Mouse (Mus musculus) MEL (cell line): Measurements from ENCODE around the gene Akirin2. TPM values are rescaled to one million over a fixed set of nuclear protein-coding genes. Genes with fewer than 3 reads are reported as not detected.

ENCODE experiments used
- DNase-seq: peaks from one replicate; pipeline ENCODE4 v3.0.0; 2011; ENCODE audit warnings: low read depth, low spot score
- H3K27ac ChIP-seq: 2 replicates; pipeline ENCODE4 v1.5.1; 2012; ENCODE audit warnings: low read depth, mild to moderate bottlenecking, control low read depth, low read length, moderate library complexity; ENCODE audit not compliant: control insufficient read depth
- H3K27me3 ChIP-seq, 2 experiments: fragments of 150-350 bp in 1 of 2; sonication (generic) in 1 of 2; 2 replicates each; pipeline ENCODE4 v1.6.1; 2012; ENCODE audit warnings: low read length in 2 of 2, mild to moderate bottlenecking in 2 of 2, improper control_type of control experiment in 1 of 2, moderate library complexity in 1 of 2; ENCODE audit not compliant: insufficient read depth in 2 of 2, control insufficient read depth in 1 of 2
- H3K36me3 ChIP-seq, 2 experiments: 2 replicates each; pipeline ENCODE4 v1.6.1; 2012 to 2014; ENCODE audit warnings: low read length in 2 of 2, improper control_type of control experiment in 1 of 2, inconsistent platforms in 1 of 2, mild to moderate bottlenecking in 1 of 2; ENCODE audit not compliant: insufficient read depth in 2 of 2, control insufficient read depth in 1 of 2
- H3K4me1 ChIP-seq, 2 experiments: fragments of 150-350 bp in 1 of 2; sonication (generic) in 1 of 2; 2 replicates each; pipeline ENCODE4 v1.6.1; 2012; ENCODE audit warnings: low read length in 2 of 2, improper control_type of control experiment in 1 of 2, mild to moderate bottlenecking in 1 of 2; ENCODE audit not compliant: insufficient read depth in 2 of 2, control insufficient read depth in 1 of 2
- H3K4me3 ChIP-seq, 2 experiments: fragments of 150-350 bp in 1 of 2; sonication (generic) in 1 of 2; 2 replicates each; pipeline ENCODE4 v1.5.1; 2012; ENCODE audit warnings: low read depth in 2 of 2, low read length in 2 of 2, mild to moderate bottlenecking in 2 of 2, moderate library complexity in 2 of 2, control low read depth in 1 of 2, improper control_type of control experiment in 1 of 2; ENCODE audit not compliant: control insufficient read depth in 1 of 2, insufficient read depth in 1 of 2
- H3K79me2 ChIP-seq: 2 replicates; pipeline ENCODE4 v1.6.1; 2012; ENCODE audit warnings: mild to moderate bottlenecking, low read length, moderate library complexity; ENCODE audit not compliant: control insufficient read depth, poor library complexity, insufficient read depth
- H3K9ac ChIP-seq: 2 replicates; pipeline ENCODE4 v1.6.1; 2012; ENCODE audit warnings: low read depth, mild to moderate bottlenecking, control low read depth, low read length, moderate library complexity; ENCODE audit not compliant: control insufficient read depth, poor library complexity, severe bottlenecking
- H3K9me3 ChIP-seq: fragments of 150-350 bp; sonication (generic); replicated peaks from 2 replicates; pipeline ENCODE4 v1.6.1; 2012; ENCODE audit warnings: mild to moderate bottlenecking, low read length, improper control_type of control experiment, moderate library complexity; ENCODE audit not compliant: insufficient read depth
- BHLHE40 ChIP-seq: IDR thresholded peaks from 2 replicates; pipeline ENCODE4 v1.6.1; 2012; ENCODE audit warnings: low read depth, mild to moderate bottlenecking, inconsistent platforms, low read length, improper control_type of control experiment, borderline replicate concordance
- CHD2 ChIP-seq: IDR thresholded peaks from 2 replicates; pipeline ENCODE4 v1.6.1; 2011; ENCODE audit warnings: low read length, improper control_type of control experiment
- CTCF ChIP-seq, 3 experiments: IDR thresholded peaks in 2 of 3; conservative IDR thresholded peaks in 1 of 3; 2 replicates each; pipeline ENCODE4 v1.5.1; 2011 to 2012; ENCODE audit warnings: low read length in 3 of 3, low read depth in 2 of 3, mild to moderate bottlenecking in 2 of 3, improper control_type of control experiment in 1 of 3, inconsistent platforms in 1 of 3, mixed read lengths in 1 of 3, moderate library complexity in 1 of 3; ENCODE audit not compliant: control insufficient read depth in 1 of 3, insufficient read depth in 1 of 3, poor library complexity in 1 of 3, severe bottlenecking in 1 of 3
- E2F4 ChIP-seq: IDR thresholded peaks from 2 replicates; pipeline ENCODE4 v1.6.1; 2011; ENCODE audit warnings: low read depth, low read length, improper control_type of control experiment, borderline replicate concordance
- EP300 ChIP-seq, 2 experiments: IDR thresholded peaks; 2 replicates each; pipeline ENCODE4 v1.6.1; 2011; ENCODE audit warnings: improper control_type of control experiment in 2 of 2, low read length in 2 of 2, low read depth in 1 of 2, mild to moderate bottlenecking in 1 of 2
- GABPA ChIP-seq: IDR thresholded peaks from 2 replicates; pipeline ENCODE4 v1.6.1; 2012; ENCODE audit warnings: low read depth, mild to moderate bottlenecking, inconsistent platforms, low read length, improper control_type of control experiment, moderate library complexity
- GATA1 ChIP-seq: IDR thresholded peaks from 2 replicates; pipeline ENCODE4 v1.6.1; 2011; ENCODE audit warnings: low read depth, low read length, improper control_type of control experiment
- KAT2A ChIP-seq: conservative IDR thresholded peaks from 2 replicates; pipeline ENCODE4 v1.6.1; 2012; ENCODE audit warnings: low read depth, low read length, improper control_type of control experiment, inconsistent platforms
- MEF2A ChIP-seq: IDR thresholded peaks from 2 replicates; pipeline ENCODE4 v1.6.1; 2014; ENCODE audit warnings: low read depth, mild to moderate bottlenecking, inconsistent platforms, low read length, improper control_type of control experiment; ENCODE audit not compliant: poor library complexity, insufficient replicate concordance, severe bottlenecking; ENCODE audit errors: extremely low read depth
- MXI1 ChIP-seq: IDR thresholded peaks from 2 replicates; pipeline ENCODE4 v1.6.1; 2011; ENCODE audit warnings: mild to moderate bottlenecking, low read depth, low read length, improper control_type of control experiment
- NELFE ChIP-seq: IDR thresholded peaks from 2 replicates; pipeline ENCODE4 v1.6.1; 2011; ENCODE audit warnings: low read depth, low read length, improper control_type of control experiment
- NRF1 ChIP-seq: IDR thresholded peaks from 2 replicates; pipeline ENCODE4 v1.6.1; 2014; ENCODE audit warnings: low read depth, mild to moderate bottlenecking, inconsistent platforms, low read length, improper control_type of control experiment, moderate library complexity; ENCODE audit not compliant: poor library complexity, insufficient read depth, severe bottlenecking
- POLR2A ChIP-seq, 2 experiments: IDR thresholded peaks; 2 replicates each; pipeline ENCODE4 v1.6.1; 2011 to 2012; ENCODE audit warnings: low read length in 2 of 2, mild to moderate bottlenecking in 2 of 2, control low read depth in 1 of 2, improper control_type of control experiment in 1 of 2, low read depth in 1 of 2, moderate library complexity in 1 of 2; ENCODE audit not compliant: control insufficient read depth in 1 of 2, insufficient read depth in 1 of 2, poor library complexity in 1 of 2
- POLR2AphosphoS2 ChIP-seq: IDR thresholded peaks from 2 replicates; pipeline ENCODE4 v1.6.1; 2011; ENCODE audit warnings: low read length, improper control_type of control experiment
- RAD21 ChIP-seq: IDR thresholded peaks from 2 replicates; pipeline ENCODE4 v1.6.1; 2011; ENCODE audit warnings: mild to moderate bottlenecking, low read depth, low read length, improper control_type of control experiment
- RCOR1 ChIP-seq: IDR thresholded peaks from 2 replicates; pipeline ENCODE4 v1.6.1; 2012; ENCODE audit warnings: low read depth, mild to moderate bottlenecking, inconsistent platforms, low read length, improper control_type of control experiment
- SMC3 ChIP-seq: IDR thresholded peaks from 2 replicates; pipeline ENCODE4 v1.6.1; 2011; ENCODE audit warnings: low read depth, low read length, improper control_type of control experiment
- TBP ChIP-seq: IDR thresholded peaks from 2 replicates; pipeline ENCODE4 v1.8.0; 2011; ENCODE audit warnings: low read depth, low read length, improper control_type of control experiment
- UBTF ChIP-seq: IDR thresholded peaks from 2 replicates; pipeline ENCODE4 v1.6.1; 2012; ENCODE audit warnings: low read depth, mild to moderate bottlenecking, inconsistent platforms, low read length, improper control_type of control experiment, moderate library complexity, borderline replicate concordance; ENCODE audit not compliant: insufficient read depth
- USF1 ChIP-seq: IDR thresholded peaks from 2 replicates; pipeline ENCODE4 v1.6.1; 2014; ENCODE audit warnings: low read depth, mild to moderate bottlenecking, inconsistent platforms, low read length, improper control_type of control experiment, moderate library complexity
- ZKSCAN1 ChIP-seq: IDR thresholded peaks from 2 replicates; pipeline ENCODE4 v1.6.1; 2012; ENCODE audit warnings: low read depth, mild to moderate bottlenecking, inconsistent platforms, low read length, improper control_type of control experiment, moderate library complexity
- ZNF384 ChIP-seq: IDR thresholded peaks from 2 replicates; pipeline ENCODE4 v1.6.1; 2012; ENCODE audit warnings: low read depth, mild to moderate bottlenecking, inconsistent platforms, low read length, improper control_type of control experiment
- polyA plus RNA-seq, 2 experiments: library from polyadenylated mRNA; stranded (reverse) in 1 of 2; unstranded in 1 of 2; fragments of >175 nt in 1 of 2; fragments of >200 nt in 1 of 2; gene quantifications; 2 replicates each; pipeline versions ENCODE4 v1.2.1 to v1.2.4; 2012; ENCODE audit warnings: low replicate concordance in 2 of 2, low read depth in 1 of 2; ENCODE audit not compliant: insufficient read length in 2 of 2, insufficient read depth in 1 of 2, missing spikeins in 1 of 2
- total RNA-seq: library from RNA; depleted of rRNA; stranded (reverse); fragments of 300-350 nt; gene quantifications from 2 replicates; pipeline ENCODE4 v1.2.3, GENCODE M21; 2012

Akirin2 gene
- total and polyA plus RNA-seq, 3 experiments, result 23.4 to 45.8 TPM; not detected in 1

- Histone ChIP-seq H3K4me3 (no peak overlapping the region), H3K4me1 (peaks cover 5 to 20% of the 10 kb centered on the region in 2 experiments; a peak in 3 of 4 replicates), H3K27me3 (no peaks in the 10 kb centered on the region), H3K36me3 (peaks cover 10 to 62% of the 10 kb centered on the region in 2 experiments), H3K9me3 (no peaks in the 10 kb centered on the region), H3K79me2 (peaks cover 76% of the 10 kb centered on the region), H3K9ac (no peak overlapping the region), H3K27ac (no peak overlapping the region)
- TF ChIP-seq NRF1 (no peak), MXI1 (no peak), POLR2AphosphoS2 (no peak)
- DNase-seq, result no peak
Measured at GRCm38 (mm10) chr4:34555604-34556003, 4.9 kb downstream of the Akirin2 start.

GRCm38 (mm10) chr4:34556183-34556582, 5.4 kb downstream of the Akirin2 start:
- Histone ChIP-seq H3K27me3 (no peaks in the 10 kb centered on the region), H3K4me1 (peaks cover 5 to 20% of the 10 kb centered on the region in 2 experiments; a peak in 3 of 4 replicates), H3K4me3 (no peak overlapping the region), H3K36me3 (peaks cover 10 to 65% of the 10 kb centered on the region in 2 experiments), H3K27ac (no peak overlapping the region), H3K79me2 (peaks cover 73% of the 10 kb centered on the region), H3K9me3 (no peaks in the 10 kb centered on the region), H3K9ac (no peak overlapping the region)
- no peak for TF ChIP-seq UBTF
- no peak for TF ChIP-seq ZNF384
- TF ChIP-seq NRF1, result no peak
- TF ChIP-seq E2F4, result no peak
- TF ChIP-seq KAT2A, result no peak
- TF ChIP-seq GATA1, result no peak
- no peak for TF ChIP-seq TBP
- no peak for TF ChIP-seq POLR2A (IDR thresholded peaks at IDR 0.05; ENCODE audit: control insufficient read depth in 1 of 2, insufficient read depth in 1 of 2, low read depth in 1 of 2, low read length in 2 of 2, poor library complexity in 1 of 2)
- no peak for TF ChIP-seq EP300 (IDR thresholded peaks at IDR 0.05; ENCODE audit: low read depth in 1 of 2, low read length in 2 of 2)
- no peak for TF ChIP-seq MEF2A
- no peak for TF ChIP-seq MXI1
- TF ChIP-seq CTCF (IDR thresholded peaks at IDR 0.05 in 2 of 3, conservative IDR thresholded peaks at IDR 0.05 in 1 of 3; ENCODE audit: control insufficient read depth in 1 of 3, insufficient read depth in 1 of 3, low read depth in 2 of 3, low read length in 3 of 3, poor library complexity in 1 of 3, severe bottlenecking in 1 of 3), result no peak
- no peak for TF ChIP-seq RCOR1
- no peak for TF ChIP-seq POLR2AphosphoS2
- no peak for TF ChIP-seq BHLHE40
- no peak for DNase-seq

GRCm38 (mm10) chr4:34560971-34561370, 10.2 kb downstream of the Akirin2 start:
- peak; percentile 59 for DNase-seq
- peaks cover 2 to 12% of the 10 kb centered on the region in 2 experiments; a peak in 2 of 4 replicates for H3K4me1 ChIP-seq
- H3K9me3 ChIP-seq, result no peaks in the 10 kb centered on the region
- peaks cover 42% of the 10 kb centered on the region for H3K79me2 ChIP-seq
- H3K4me3 ChIP-seq, result no peak overlapping the region
- no peak overlapping the region for H3K9ac ChIP-seq
- peak; percentile 27 for TF ChIP-seq SMC3
- TF ChIP-seq GABPA, result no peak
- no peak for TF ChIP-seq NRF1
- TF ChIP-seq ZKSCAN1, result no peak
- peak; percentile 34 to 46 (median 45); a peak in 5 of 6 replicates for TF ChIP-seq CTCF (IDR thresholded peaks at IDR 0.05 in 2 of 3, conservative IDR thresholded peaks at IDR 0.05 in 1 of 3; ENCODE audit: control insufficient read depth in 1 of 3, insufficient read depth in 1 of 3, low read depth in 2 of 3, low read length in 3 of 3, poor library complexity in 1 of 3, severe bottlenecking in 1 of 3)
- no peak for TF ChIP-seq MEF2A
- peak; percentile 18 for TF ChIP-seq RAD21
- no peak for TF ChIP-seq CHD2
- TF ChIP-seq USF1, result peak; percentile 80
- TF ChIP-seq NELFE, result no peak
- H3K27ac ChIP-seq, result no peak overlapping the region
- no peaks in the 10 kb centered on the region for H3K27me3 ChIP-seq
- peaks cover 17 to 65% of the 10 kb centered on the region in 2 experiments for H3K36me3 ChIP-seq
